Mouse (Mus musculus): ENCODE results near the gene Mon1b. TPM values are rescaled to one million over a fixed set of nuclear protein-coding genes. Genes with fewer than 3 reads are reported as not detected.

Gene Mon1b
- polyA plus RNA-seq (2015; fragmentation: Nextera tagmentation; extraction: Ambion mirVana) = 7.6 and 9.1 TPM in 2 replicates

- peak; percentile 99 for ATAC-seq (ENCODE audit: insufficient number of reproducible peaks, low FRiP score, low TSS enrichment, low read depth)
- Histone ChIP-seq H3K4me3 (replicated peaks) (peak within 1 kb of the TSS; percentile 78), H3K36me3 (peaks cover 17% of the 10 kb centered on the region), H3K27me3 (no peaks in the 10 kb centered on the region), H3K4me2 (replicated peaks) (peak within 1 kb of the TSS; percentile 96), H3K4me1 (peaks cover 18% of the 10 kb centered on the region), H3K9me3 (replicated peaks) (no peaks in the 10 kb centered on the region), H3K27ac (replicated peaks) (peak within 1 kb of the TSS; percentile 96), H3K9ac (peak within 1 kb of the TSS; percentile 67)
- under 1% methylated on average over 42 of the region's 42 CpGs for WGBS
Observed at GRCm38 (mm10) chr8:113634670-113635591, at the start of gene Mon1b. Mon1b (plus strand) TSS chr8:113635587.

- 54% methylated on average over 3 of the region's 3 CpGs for WGBS
- Histone ChIP-seq H3K4me3 (replicated peaks) (no peak overlapping the region), H3K4me1 (no peaks in the 10 kb centered on the region), H3K9me3 (replicated peaks) (no peaks in the 10 kb centered on the region), H3K9ac (no peak overlapping the region), H3K36me3 (no peaks in the 10 kb centered on the region), H3K4me2 (replicated peaks) (no peak overlapping the region), H3K27me3 (no peaks in the 10 kb centered on the region), H3K27ac (replicated peaks) (no peak overlapping the region)
- ATAC-seq (ENCODE audit: insufficient number of reproducible peaks, low FRiP score, low TSS enrichment, low read depth) = no peak
Observed at GRCm38 (mm10) chr8:113598401-113598800, 37.0 kb upstream of the Mon1b start.

DNA sequence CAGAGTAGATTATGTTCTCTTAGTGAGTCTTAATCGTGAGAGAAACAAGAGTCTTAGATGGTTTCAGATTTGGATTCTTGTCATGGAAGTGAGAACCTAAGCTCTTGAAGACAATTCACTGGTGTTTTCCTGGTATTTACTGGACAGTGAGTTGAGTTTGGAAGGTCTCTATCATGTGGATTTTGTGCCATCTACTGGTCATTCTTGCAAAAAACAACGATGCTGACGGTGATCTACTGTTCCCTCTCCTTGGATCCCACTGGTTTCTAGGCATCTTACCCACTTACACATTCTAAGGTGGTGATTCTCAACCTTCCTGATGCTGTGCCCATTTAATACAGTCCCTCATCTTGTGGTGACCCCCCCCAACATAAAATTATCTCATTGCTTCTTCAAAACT is 2.8 kb upstream of the Mon1b start:
- WGBS = 10% methylated on average over 3 of the region's 3 CpGs

DNA sequence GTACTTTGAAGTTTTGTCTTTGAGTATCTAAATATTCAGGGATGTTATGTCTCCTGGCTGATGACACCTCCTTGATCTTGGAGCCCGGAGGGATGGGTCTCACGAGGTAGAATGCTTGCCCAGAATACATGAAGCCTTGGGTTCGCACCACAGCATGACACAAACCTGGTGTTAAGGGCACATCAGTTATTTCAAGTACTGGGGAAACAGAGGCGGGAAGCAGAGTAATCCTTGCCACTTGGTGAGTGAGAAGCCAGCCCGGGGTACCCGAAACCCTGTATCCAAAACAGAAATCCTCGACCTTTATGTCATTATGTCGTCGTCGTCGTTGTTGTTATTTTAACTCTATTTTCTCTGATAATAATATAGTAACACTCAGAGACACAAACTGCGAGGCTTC is 1.2 kb upstream of the Mon1b start:
- Histone ChIP-seq H3K27ac (replicated peaks) (no peak overlapping the region), H3K4me1 (peaks cover 18% of the 10 kb centered on the region), H3K36me3 (peaks cover 9% of the 10 kb centered on the region; the same call in 1 of the 2 replicates), H3K4me2 (replicated peaks) (peak overlapping the region; percentile 68), H3K4me3 (replicated peaks) (peak overlapping the region; percentile 78), H3K27me3 (no peaks in the 10 kb centered on the region), H3K9ac (peak overlapping the region; percentile 24), H3K9me3 (replicated peaks) (no peaks in the 10 kb centered on the region)
- ATAC-seq (ENCODE audit: insufficient number of reproducible peaks, low FRiP score, low TSS enrichment, low read depth) = no peak
- WGBS = 28% methylated on average over 12 of the region's 12 CpGs

More for the DNA sequence above, 2.8 kb upstream of the Mon1b start:
- no peaks in the 10 kb centered on the region for H3K27me3 ChIP-seq
- H3K4me3 ChIP-seq (replicated peaks) = no peak overlapping the region
- peaks cover 18% of the 10 kb centered on the region for H3K4me1 ChIP-seq
- H3K9ac ChIP-seq = no peak overlapping the region
- no peak for ATAC-seq (ENCODE audit: insufficient number of reproducible peaks, low FRiP score, low TSS enrichment, low read depth)
- H3K36me3 ChIP-seq = no peaks in the 10 kb centered on the region
- no peaks in the 10 kb centered on the region for H3K9me3 ChIP-seq (replicated peaks)
- no peak overlapping the region for H3K27ac ChIP-seq (replicated peaks)
- H3K4me2 ChIP-seq (replicated peaks) = no peak overlapping the region

DNA sequence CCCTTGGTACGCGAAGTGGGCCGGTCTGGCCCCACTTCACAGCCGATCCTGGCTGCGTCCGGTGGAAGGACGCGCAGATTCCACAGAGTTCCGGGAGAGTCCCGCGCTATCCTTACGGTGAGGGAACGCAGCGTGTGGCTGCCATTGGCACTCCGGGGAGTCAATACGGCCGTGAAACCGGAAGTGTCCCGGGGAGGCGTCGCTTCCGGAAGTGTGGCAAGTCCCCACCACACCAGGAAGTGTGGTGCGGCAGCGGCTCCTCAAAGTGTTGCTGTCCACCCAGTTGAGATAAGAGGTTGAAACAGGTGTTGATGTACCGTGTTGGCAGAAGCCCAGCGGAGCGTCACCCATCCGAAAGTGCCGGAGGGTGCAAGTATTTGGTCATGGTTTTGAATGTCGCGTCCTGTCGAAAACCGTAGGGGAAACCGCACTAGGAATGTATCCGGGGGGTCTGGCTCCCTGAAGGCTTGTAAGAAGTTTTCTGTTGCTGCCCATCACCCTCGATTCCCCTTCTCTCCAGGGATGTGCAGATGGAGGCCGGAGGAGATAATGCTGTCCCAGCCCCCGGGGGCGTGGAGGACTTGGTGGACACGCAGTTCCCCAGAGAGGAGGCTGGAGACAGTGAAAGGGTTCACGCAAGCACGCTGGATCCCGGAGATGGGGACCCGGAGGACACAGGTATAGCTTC is 349 bp downstream of the Mon1b start:
- H3K4me3 ChIP-seq (replicated peaks) = peak overlapping the region; percentile 78
- peak overlapping the region; percentile 96 for H3K27ac ChIP-seq (replicated peaks)

DNA sequence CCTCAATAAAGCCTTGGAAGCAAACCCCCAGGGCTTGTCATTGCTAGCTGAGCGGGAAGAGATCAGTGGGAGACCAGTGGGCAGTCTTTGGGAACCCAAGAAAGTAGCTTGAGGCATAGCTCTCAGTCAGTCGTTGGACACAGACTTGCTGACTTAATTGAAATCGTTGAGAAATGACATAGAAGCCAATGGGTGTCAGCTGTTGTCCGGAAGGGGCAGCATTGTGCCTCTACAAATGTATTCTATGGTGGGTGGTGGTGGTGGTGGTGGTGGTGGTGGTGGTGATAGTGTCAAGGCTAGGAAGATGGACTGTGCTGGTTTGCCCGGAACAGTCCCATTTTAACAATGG is 867 bp downstream of the Mon1b start:
- Histone ChIP-seq H3K27ac (replicated peaks) (no peak overlapping the region), H3K9me3 (replicated peaks) (no peaks in the 10 kb centered on the region), H3K4me3 (replicated peaks) (peak overlapping the region; percentile 78), H3K9ac (peak overlapping the region; percentile 67), H3K36me3 (peaks cover 22% of the 10 kb centered on the region), H3K4me1 (peaks cover 18% of the 10 kb centered on the region), H3K4me2 (replicated peaks) (peak overlapping the region; percentile 96), H3K27me3 (no peaks in the 10 kb centered on the region)
- no peak for ATAC-seq (ENCODE audit: insufficient number of reproducible peaks, low FRiP score, low TSS enrichment, low read depth)
- WGBS = 30% methylated on average over 5 of the region's 5 CpGs

More for the DNA sequence above, 349 bp downstream of the Mon1b start:
- H3K4me1 ChIP-seq = peaks cover 18% of the 10 kb centered on the region
- peak; percentile 79 for ATAC-seq (ENCODE audit: insufficient number of reproducible peaks, low FRiP score, low TSS enrichment, low read depth)
- H3K36me3 ChIP-seq = peaks cover 21% of the 10 kb centered on the region
- H3K27me3 ChIP-seq = no peaks in the 10 kb centered on the region
- peak overlapping the region; percentile 96 for H3K4me2 ChIP-seq (replicated peaks)
- H3K9ac ChIP-seq = peak overlapping the region; percentile 67
- under 1% methylated on average over 44 of the region's 44 CpGs for WGBS
- H3K9me3 ChIP-seq (replicated peaks) = no peaks in the 10 kb centered on the region

- 80% methylated on average over 8 of the region's 8 CpGs for WGBS
Observed at GRCm38 (mm10) chr8:113640357-113640756, 5.0 kb downstream of the Mon1b start.

GRCm38 (mm10) chr8:113642926-113643325 is 7.5 kb downstream of the Mon1b start, which contains the start of gene Syce1l:
Syce1l (plus strand) TSS chr8:113643213.
- Histone ChIP-seq H3K4me3 (replicated peaks) (no peak within 1 kb of the TSS), H3K27ac (replicated peaks) (no peak within 1 kb of the TSS), H3K4me2 (replicated peaks) (no peak within 1 kb of the TSS), H3K36me3 (peaks cover 41% of the 10 kb centered on the region), H3K4me1 (no peaks in the 10 kb centered on the region), H3K9ac (no peak within 1 kb of the TSS), H3K9me3 (replicated peaks) (no peaks in the 10 kb centered on the region), H3K27me3 (no peaks in the 10 kb centered on the region)
- ATAC-seq (ENCODE audit: insufficient number of reproducible peaks, low FRiP score, low TSS enrichment, low read depth) = no peak
- WGBS = 91% methylated on average over 16 of the region's 16 CpGs

More at GRCm38 (mm10) chr8:113640357-113640756, 5.0 kb downstream of the Mon1b start:
- no peak overlapping the region for H3K4me2 ChIP-seq (replicated peaks)
- H3K9me3 ChIP-seq (replicated peaks) = no peaks in the 10 kb centered on the region
- peaks cover 10% of the 10 kb centered on the region for H3K4me1 ChIP-seq
- no peaks in the 10 kb centered on the region for H3K27me3 ChIP-seq
- ATAC-seq (ENCODE audit: insufficient number of reproducible peaks, low FRiP score, low TSS enrichment, low read depth) = no peak
- H3K9ac ChIP-seq = no peak overlapping the region
- no peak overlapping the region for H3K4me3 ChIP-seq (replicated peaks)
- no peak overlapping the region for H3K27ac ChIP-seq (replicated peaks)
- H3K36me3 ChIP-seq = peaks cover 41% of the 10 kb centered on the region

DNA sequence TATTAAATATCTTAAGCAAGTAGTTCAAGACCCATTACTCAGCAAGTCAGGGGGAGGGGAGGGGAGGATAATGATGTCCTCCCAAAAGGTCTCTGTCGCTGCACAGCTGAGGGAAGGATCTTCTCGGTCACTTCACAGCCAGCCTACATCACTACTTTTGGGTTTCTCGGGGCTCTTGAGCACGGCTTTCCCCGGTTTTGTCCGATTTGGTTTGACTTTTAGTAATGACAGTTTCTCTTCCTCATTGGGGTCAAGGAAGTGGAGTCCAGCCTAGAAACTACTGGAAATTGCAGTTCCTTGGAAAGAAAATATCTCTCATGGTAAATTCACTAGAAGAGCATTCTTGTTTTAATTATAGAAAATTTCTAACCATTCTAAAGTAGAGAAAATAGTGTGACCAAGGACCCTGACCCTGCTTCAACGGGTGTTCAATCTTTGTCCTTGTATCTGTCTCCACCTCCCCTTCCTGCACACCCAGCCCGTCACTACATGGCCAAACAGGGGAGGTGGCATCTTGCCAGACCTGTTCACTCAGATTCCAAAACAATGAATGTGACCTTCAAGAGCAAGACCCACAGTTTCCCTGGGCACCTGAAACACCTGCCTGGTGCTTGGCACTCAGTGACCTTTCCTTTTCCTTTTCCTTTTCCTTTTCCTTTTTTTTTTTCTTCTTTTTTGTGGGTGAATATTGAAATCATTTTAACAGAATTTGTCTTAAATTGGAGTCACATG is 8.3 kb downstream of the Mon1b start:
- 77% methylated on average over 8 of the region's 8 CpGs for WGBS
- no peaks in the 10 kb centered on the region for H3K9me3 ChIP-seq (replicated peaks)
- peaks cover 37% of the 10 kb centered on the region for H3K36me3 ChIP-seq
- no peak overlapping the region for H3K27ac ChIP-seq (replicated peaks)
- H3K4me3 ChIP-seq (replicated peaks) = no peak overlapping the region
- no peak overlapping the region for H3K4me2 ChIP-seq (replicated peaks)
- H3K4me1 ChIP-seq = no peaks in the 10 kb centered on the region
- H3K9ac ChIP-seq = no peak overlapping the region
- H3K27me3 ChIP-seq = no peaks in the 10 kb centered on the region
- ATAC-seq (ENCODE audit: insufficient number of reproducible peaks, low FRiP score, low TSS enrichment, low read depth) = no peak

DNA sequence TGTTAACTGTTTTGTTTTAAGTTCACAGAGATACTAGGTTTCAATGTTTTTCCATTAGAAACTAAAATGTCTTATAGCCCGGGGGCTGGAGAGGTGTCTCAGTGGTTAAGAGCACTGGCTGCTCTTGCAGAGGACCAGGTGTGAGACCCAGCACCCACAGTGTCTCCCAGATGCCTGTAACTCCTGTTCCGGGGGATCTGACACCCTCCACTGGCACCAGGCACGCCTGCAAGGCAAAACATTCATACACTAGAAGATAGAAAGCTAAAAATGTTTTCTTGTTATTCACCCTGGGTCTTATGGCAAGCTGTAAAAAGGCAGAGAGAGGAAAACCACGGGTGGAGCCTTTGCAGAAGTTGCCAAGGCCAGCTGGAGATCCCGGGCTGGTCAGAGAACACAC is 9.8 kb downstream of the Mon1b start:
- WGBS = 59% methylated on average over 5 of the region's 5 CpGs
- no peaks in the 10 kb centered on the region for H3K9me3 ChIP-seq (replicated peaks)
- H3K36me3 ChIP-seq = peaks cover 21% of the 10 kb centered on the region
- H3K9ac ChIP-seq = no peak overlapping the region
- no peaks in the 10 kb centered on the region for H3K27me3 ChIP-seq
- no peak overlapping the region for H3K4me3 ChIP-seq (replicated peaks)
- no peak overlapping the region for H3K4me2 ChIP-seq (replicated peaks)
- H3K4me1 ChIP-seq = no peaks in the 10 kb centered on the region
- H3K27ac ChIP-seq (replicated peaks) = no peak overlapping the region
- no peak for ATAC-seq (ENCODE audit: insufficient number of reproducible peaks, low FRiP score, low TSS enrichment, low read depth)

DNA sequence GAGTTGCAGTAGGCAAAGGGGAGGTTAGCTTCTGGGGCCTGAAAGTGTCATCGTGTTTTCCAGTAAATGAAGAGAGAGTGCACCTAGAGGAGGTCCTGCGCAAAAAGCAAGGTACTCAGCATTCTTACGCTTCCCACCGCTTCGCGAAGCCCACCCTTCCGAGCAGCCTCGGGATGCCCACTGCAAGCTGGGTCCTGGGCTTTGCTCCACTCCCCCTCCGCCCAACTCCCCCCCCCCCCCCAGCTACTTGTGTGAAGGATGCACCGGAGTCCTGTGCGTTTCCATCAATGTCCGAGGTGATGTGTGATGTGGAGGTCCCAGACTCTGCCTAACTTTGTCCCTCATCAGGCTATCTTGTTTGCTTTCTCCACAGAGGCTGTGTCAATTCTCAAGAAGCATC is 17.1 kb downstream of the Mon1b start:
- Histone ChIP-seq H3K36me3 (no peaks in the 10 kb centered on the region), H3K27me3 (no peaks in the 10 kb centered on the region; the same call in 1 of the 2 replicates), H3K9me3 (replicated peaks) (no peaks in the 10 kb centered on the region), H3K4me2 (replicated peaks) (no peak overlapping the region), H3K9ac (no peak overlapping the region), H3K4me1 (no peaks in the 10 kb centered on the region), H3K4me3 (replicated peaks) (no peak overlapping the region), H3K27ac (replicated peaks) (no peak overlapping the region)
- 87% methylated on average over 11 of the region's 12 CpGs for WGBS
- no peak for ATAC-seq (ENCODE audit: insufficient number of reproducible peaks, low FRiP score, low TSS enrichment, low read depth)

Data from embryonic facial prominence, embryonic 15.5 days (tissue).